Mouse (Mus musculus) liver, adult 2 months (tissue): ENCODE data around the gene Pgbd5.
"Not testable (repeated sequence)": the region's sequence is repeated elsewhere in the genome, so short reads cannot be mapped to it uniquely, and the experiment has no call there.

Experiments
- CTCF ChIP-seq: fragments of 200-500 bp; IDR thresholded peaks from 2 replicates; pipeline ENCODE4 v1.5.1; 2011; ENCODE audit warnings: low read depth, low read length, control low read depth
- POLR2A ChIP-seq: fragments of 200-500 bp; IDR thresholded peaks from 2 replicates; pipeline ENCODE4 v1.6.1; 2011; ENCODE audit warnings: low read length, control low read depth; ENCODE audit not compliant: insufficient read depth; ENCODE audit errors: extremely low read depth

DNA sequence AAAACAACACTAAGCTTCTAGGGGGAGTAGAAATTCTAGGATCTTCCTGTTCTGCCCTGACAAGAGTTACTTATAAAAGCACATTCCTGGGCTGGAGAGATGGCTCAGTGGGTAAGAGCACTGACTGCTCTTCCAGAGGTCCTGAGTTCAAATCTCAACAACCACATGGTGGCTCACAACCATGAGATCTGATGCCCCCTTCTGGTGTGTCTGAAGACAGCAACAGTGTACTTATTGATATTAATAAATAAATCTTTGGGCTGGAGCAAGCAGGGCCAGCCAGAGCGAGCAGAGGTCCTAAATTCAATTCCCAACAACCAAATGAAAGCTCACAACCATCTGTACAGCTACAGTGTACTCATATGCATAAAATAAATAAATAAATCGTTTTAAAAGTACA, 10.7 kb downstream of the Pgbd5 start:
- not testable (repeated sequence) for TF ChIP-seq CTCF, POLR2A
